23 mouse cellular contexts compared by ENCODE assay signal in genomic region chr13:115613174-115613573, GRCm38 (mm10).
"Had no signal": no experiment of that assay in that cellular context is flagged by ENCODE, and none has a peak within 500 bp of the region (broad histone marks: within the 10 kb centered on the region; RNA-seq: fewer than 3 reads in every experiment).

No protein-coding gene starts in this region.

- H3K36me3 ChIP-seq: limb, embryonic 13.5 days; liver, embryonic 12.5 days; liver, embryonic 15.5 days; lung, embryonic 15.5 days; midbrain, embryonic 12.5 days; midbrain, embryonic 15.5 days had no signal

- H3K4me2 ChIP-seq: limb, embryonic 13.5 days; liver, embryonic 12.5 days; liver, embryonic 15.5 days; lung, embryonic 15.5 days; midbrain, embryonic 12.5 days; midbrain, embryonic 15.5 days had no signal

- H3K27me3 ChIP-seq: limb, embryonic 13.5 days; liver, embryonic 12.5 days; liver, embryonic 15.5 days; lung, embryonic 15.5 days; midbrain, embryonic 12.5 days; midbrain, embryonic 15.5 days had no signal

- H3K27ac ChIP-seq: limb, embryonic 13.5 days; liver, embryonic 12.5 days; liver, embryonic 15.5 days; lung, embryonic 15.5 days; midbrain, embryonic 12.5 days; midbrain, embryonic 15.5 days; stomach, postnatal 0 days had no signal

- H3K9ac ChIP-seq: limb, embryonic 13.5 days; liver, embryonic 12.5 days; liver, embryonic 15.5 days; lung, embryonic 15.5 days; midbrain, embryonic 12.5 days; midbrain, embryonic 15.5 days had no signal

- ATAC-seq: inflammation-experienced regulatory T-cells, adult 6 months; intestine, embryonic 16.5 days; liver, embryonic 12.5 days; midbrain, embryonic 15.5 days had no signal

- H3K4me3 ChIP-seq: limb, embryonic 13.5 days; liver, embryonic 12.5 days; liver, embryonic 15.5 days; lung, embryonic 15.5 days; midbrain, embryonic 12.5 days; midbrain, embryonic 15.5 days had no signal

- H3K9me3 ChIP-seq: limb, embryonic 13.5 days; liver, embryonic 12.5 days; liver, embryonic 15.5 days; lung, embryonic 15.5 days; midbrain, embryonic 12.5 days; midbrain, embryonic 15.5 days had no signal

- H3K4me1 ChIP-seq: liver, embryonic 12.5 days; liver, embryonic 15.5 days; lung, embryonic 15.5 days; midbrain, embryonic 12.5 days; midbrain, embryonic 15.5 days had no signal

- DNase-seq: kidney, adult 18-20 months; kidney, adult 9 months; kidney, postnatal 14 days; kidney, postnatal 4 days; liver; lung, adult 18-20 months; lung, postnatal 10 days; lung, postnatal 4 days; right cerebral cortex, adult 18-20 months; right cerebral cortex, postnatal 14 days; right cerebral cortex, postnatal 4 days; thymus, adult 2 months; thymus, postnatal 14 days; thymus, postnatal 4 days had no signal
